Mouse (Mus musculus) hindbrain, postnatal 0 days (tissue): ENCODE measurements around the gene Eif2b2. TPM values are rescaled to one million over a fixed set of nuclear protein-coding genes. Genes with fewer than 3 reads are reported as not detected.
A peak's percentile ranks its signal among the peaks of the same experiment; 100 is the strongest.

Experiments
- ATAC-seq: fragments of 200-750 bp; cut with Nextera tagmentation; 2 replicates; pipeline ENCODE4 v1.8.0; 2017; ENCODE audit warnings: mild to moderate bottlenecking, moderate TSS enrichment, moderate library complexity
- DNase-seq: peaks from one replicate; pipeline ENCODE4 v3.0.0-alpha.2; 2015; ENCODE audit warnings: low spot score
- H3K27ac ChIP-seq: fragments of 300-500 bp; sonication (generic); 2 replicates; pipeline ENCODE4 v1.5.1; 2014; ENCODE audit warnings: mild to moderate bottlenecking
- H3K27me3 ChIP-seq: fragments of 300-500 bp; sonication (generic); 2 replicates; pipeline ENCODE4 v1.6.1; 2014; ENCODE audit warnings: low read length, mixed read lengths; ENCODE audit not compliant: insufficient read depth
- H3K36me3 ChIP-seq: fragments of 300-500 bp; sonication (generic); 2 replicates; pipeline ENCODE4 v1.6.1; 2014; ENCODE audit warnings: low read length, mixed read lengths; ENCODE audit not compliant: insufficient read depth
- H3K4me1 ChIP-seq: fragments of 300-500 bp; sonication (generic); 2 replicates; pipeline ENCODE4 v1.6.1; 2014; ENCODE audit warnings: antibody characterized with exemption, low read length, mixed read lengths; ENCODE audit not compliant: insufficient read depth
- H3K4me2 ChIP-seq: fragments of 300-500 bp; sonication (generic); 2 replicates; pipeline ENCODE4 v1.6.1; 2014; ENCODE audit warnings: low read depth, mild to moderate bottlenecking, low read length, moderate library complexity, mixed read lengths
- H3K4me3 ChIP-seq: fragments of 300-500 bp; sonication (generic); 2 replicates; pipeline ENCODE4 v1.5.1; 2014; ENCODE audit warnings: low read length
- H3K9ac ChIP-seq: fragments of 300-500 bp; sonication (generic); replicated peaks from 2 replicates; pipeline ENCODE4 v1.6.1; 2014; ENCODE audit warnings: mild to moderate bottlenecking, low read length, moderate library complexity, mixed read lengths
- H3K9me3 ChIP-seq: fragments of 300-500 bp; sonication (generic); 2 replicates; pipeline ENCODE4 v1.6.1; 2016; ENCODE audit warnings: low read length, mixed read lengths
- CTCF ChIP-seq: IDR thresholded peaks from 2 replicates; pipeline ENCODE4 v1.5.1; 2016; ENCODE audit warnings: antibody characterized with exemption, control low read depth, low read depth
- WGBS: fragments of 180-500 bp; shearing (Covaris S2); extraction: QIAGEN DNeasy Blood & Tissue Kit; methylation state at CpG from one replicate; pipeline ENCODE4 v1.1.7; 2014; 5-methylcytosine and 5-hydroxymethylcytosine counted together
- polyA plus RNA-seq: library from polyadenylated mRNA; unstranded; fragments of >200 nt; fragmentation: Nextera tagmentation; extraction: Ambion mirVana; gene quantifications from 2 replicates; pipeline ENCODE4 v1.2.1, GENCODE M21; 2015
- total RNA-seq: library from RNA; depleted of rRNA; stranded (reverse); fragments of >200 nt; gene quantifications from 2 replicates; pipeline ENCODE4 v1.2.3, GENCODE M21; 2014

The Eif2b2 gene
- total and polyA plus RNA-seq, 2 experiments from 2014 or later, result 87.9 to 91.0 TPM

GRCm38 (mm10) chr12:85193146-85193545 is 26.1 kb upstream of the Eif2b2 start:
- ATAC-seq, result no peak
- Histone ChIP-seq H3K9ac (no peak overlapping the region), H3K4me1 (peaks cover 23% of the 10 kb centered on the region), H3K4me3 (no peak overlapping the region), H3K27ac (no peak overlapping the region; the same call in 1 of the 2 replicates), H3K27me3 (no peaks in the 10 kb centered on the region), H3K9me3 (no peaks in the 10 kb centered on the region), H3K36me3 (no peaks in the 10 kb centered on the region), H3K4me2 (no peak overlapping the region)
- 75% methylated on average over 10 of the region's 10 CpGs for WGBS
- no peak for DNase-seq
- TF ChIP-seq CTCF, result no peak

DNA sequence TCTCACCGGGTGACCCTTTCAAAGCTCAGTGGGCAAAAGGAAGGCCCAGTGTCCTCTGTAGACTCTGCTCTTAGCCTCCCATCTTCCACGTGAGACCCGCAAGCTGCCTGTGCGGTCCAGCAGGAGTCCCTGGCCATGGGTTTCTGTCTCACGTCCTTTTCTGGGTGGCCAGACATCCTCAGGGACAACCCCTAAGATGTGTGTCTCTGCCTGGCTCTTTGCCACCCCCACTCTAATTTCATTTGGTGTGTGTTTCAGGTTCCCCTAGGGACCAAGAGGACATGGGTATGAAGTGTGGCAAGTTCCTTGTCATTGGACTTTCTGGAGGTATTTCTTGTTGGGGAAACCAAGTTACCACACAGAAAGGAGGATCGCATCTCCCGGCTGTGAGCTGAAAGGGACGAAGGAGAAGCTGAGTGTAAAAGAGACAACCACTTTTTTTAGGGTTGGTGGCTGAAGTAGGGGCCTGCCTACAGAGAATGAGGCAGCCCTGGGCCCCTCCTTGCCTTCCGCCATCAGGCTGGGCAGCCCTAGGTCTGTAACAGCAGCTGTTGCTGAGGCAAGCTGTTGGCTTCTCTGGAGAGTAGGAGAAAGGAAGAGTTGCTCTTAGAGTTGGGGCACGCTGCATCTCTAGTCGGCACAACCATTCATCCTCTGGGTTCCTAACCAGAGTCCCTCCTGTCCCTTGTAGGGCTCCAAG is 25.2 kb upstream of the Eif2b2 start:
- Histone ChIP-seq H3K4me1 (peaks cover 23% of the 10 kb centered on the region), H3K36me3 (no peaks in the 10 kb centered on the region), H3K4me3 (no peak overlapping the region), H3K27ac (peak overlapping the region; percentile 66; the same call in 1 of the 2 replicates), H3K9me3 (no peaks in the 10 kb centered on the region), H3K9ac (no peak overlapping the region), H3K4me2 (no peak overlapping the region), H3K27me3 (no peaks in the 10 kb centered on the region)
- TF ChIP-seq CTCF, result no peak
- 70% methylated on average over 11 of the region's 11 CpGs for WGBS
- DNase-seq (peak; percentile 6), ATAC-seq (no peak)

DNA sequence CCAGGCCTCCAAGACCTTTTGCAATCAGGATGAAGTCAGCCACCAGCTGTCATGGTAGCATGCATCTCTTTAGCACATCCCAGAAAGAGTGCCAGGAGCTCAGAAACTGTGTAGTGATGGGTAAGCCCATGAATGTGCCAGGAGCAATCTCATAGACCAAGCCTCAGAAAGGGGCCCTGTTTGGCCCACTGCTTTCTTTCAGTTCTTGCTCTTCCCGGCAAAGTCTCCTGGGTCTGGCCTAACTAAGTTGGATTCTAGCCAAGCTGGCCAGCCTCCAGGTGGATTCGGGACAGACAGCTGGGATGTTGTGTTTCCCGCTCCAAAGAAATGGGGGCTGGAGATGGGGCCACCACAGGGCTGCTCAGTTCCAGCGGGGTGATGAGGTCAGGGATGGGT is 24.7 kb upstream of the Eif2b2 start:
- H3K27me3 ChIP-seq, result no peaks in the 10 kb centered on the region
- peak overlapping the region; percentile 66; the same call in 1 of the 2 replicates for H3K27ac ChIP-seq
- H3K9ac ChIP-seq, result no peak overlapping the region
- DNase-seq, result peak; percentile 89
- no peak overlapping the region for H3K4me3 ChIP-seq
- no peaks in the 10 kb centered on the region for H3K36me3 ChIP-seq
- no peak for TF ChIP-seq CTCF
- H3K4me2 ChIP-seq, result no peak overlapping the region
- 19% methylated on average over 4 of the region's 4 CpGs for WGBS
- no peaks in the 10 kb centered on the region for H3K9me3 ChIP-seq
- ATAC-seq, result peak; percentile 87
- H3K4me1 ChIP-seq, result peaks cover 23% of the 10 kb centered on the region

- no peak overlapping the region for H3K4me2 ChIP-seq
- H3K27ac ChIP-seq, result peak overlapping the region; percentile 66; the same call in 1 of the 2 replicates
- ATAC-seq, result peak; percentile 22; the same call in 1 of the 2 replicates
- no peak for TF ChIP-seq CTCF
- DNase-seq, result peak; percentile 15
- H3K9me3 ChIP-seq, result no peaks in the 10 kb centered on the region
- 44% methylated on average over 5 of the region's 5 CpGs for WGBS
- peaks cover 23% of the 10 kb centered on the region for H3K4me1 ChIP-seq
- no peaks in the 10 kb centered on the region for H3K36me3 ChIP-seq
- H3K9ac ChIP-seq, result no peak overlapping the region
- no peak overlapping the region for H3K4me3 ChIP-seq
- H3K27me3 ChIP-seq, result no peaks in the 10 kb centered on the region
These were observed 24.2 kb upstream of the Eif2b2 start for GRCm38 (mm10) chr12:85195086-85195485.

GRCm38 (mm10) chr12:85196191-85196590 is 23.1 kb upstream of the Eif2b2 start:
- 90% methylated on average over 10 of the region's 10 CpGs for WGBS

DNA sequence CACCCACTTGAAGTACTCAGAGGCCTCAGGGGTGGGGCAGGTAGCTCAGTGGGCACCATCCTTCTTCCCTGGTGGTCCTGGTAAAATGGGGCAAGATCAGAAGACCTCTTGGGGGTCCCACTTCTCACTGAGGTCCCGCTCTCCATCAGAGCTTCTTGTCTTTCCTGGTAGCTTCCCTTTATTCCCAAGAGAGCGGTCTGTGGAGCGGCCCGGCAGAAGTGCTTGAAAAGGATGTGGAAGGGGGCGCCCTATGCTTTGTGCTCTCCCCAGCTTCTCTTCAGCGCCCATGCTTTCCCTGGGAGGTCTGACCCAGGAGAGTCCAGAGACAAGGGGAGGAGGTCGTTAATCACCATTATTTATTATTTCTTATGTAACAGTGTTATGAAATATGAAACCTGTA is 21.9 kb upstream of the Eif2b2 start:
- H3K4me1 ChIP-seq, result peaks cover 23% of the 10 kb centered on the region
- 87% methylated on average over 7 of the region's 7 CpGs for whole genome bisulfite sequencing
- TF ChIP-seq CTCF, result no peak
- H3K27ac ChIP-seq, result no peak overlapping the region
- H3K4me2 ChIP-seq, result no peak overlapping the region
- H3K9ac ChIP-seq, result no peak overlapping the region
- no peak for DNase-seq
- H3K27me3 ChIP-seq, result no peaks in the 10 kb centered on the region
- H3K36me3 ChIP-seq, result no peaks in the 10 kb centered on the region
- no peaks in the 10 kb centered on the region for H3K9me3 ChIP-seq
- no peak for ATAC-seq
- no peak overlapping the region for H3K4me3 ChIP-seq

More at GRCm38 (mm10) chr12:85196191-85196590, 23.1 kb upstream of the Eif2b2 start:
- no peak overlapping the region for H3K4me3 ChIP-seq
- H3K9ac ChIP-seq, result no peak overlapping the region
- H3K27ac ChIP-seq, result no peak overlapping the region
- H3K4me2 ChIP-seq, result no peak overlapping the region
- H3K36me3 ChIP-seq, result no peaks in the 10 kb centered on the region
- TF ChIP-seq CTCF, result no peak
- DNase-seq (no peak), ATAC-seq (no peak)
- peaks cover 25% of the 10 kb centered on the region for H3K4me1 ChIP-seq
- no peaks in the 10 kb centered on the region for H3K9me3 ChIP-seq
- no peaks in the 10 kb centered on the region for H3K27me3 ChIP-seq

- no peaks in the 10 kb centered on the region for H3K9me3 ChIP-seq
- no peaks in the 10 kb centered on the region for H3K36me3 ChIP-seq
- no peak for ATAC-seq
- H3K27ac ChIP-seq, result no peak overlapping the region
- no peak for DNase-seq
- no peaks in the 10 kb centered on the region for H3K27me3 ChIP-seq
- 46% methylated on average over 8 of the region's 8 CpGs for WGBS
- H3K9ac ChIP-seq, result no peak overlapping the region
- H3K4me2 ChIP-seq, result no peak overlapping the region
- H3K4me1 ChIP-seq, result peaks cover 17% of the 10 kb centered on the region
- no peak overlapping the region for H3K4me3 ChIP-seq
- TF ChIP-seq CTCF, result no peak
These were observed 21.3 kb upstream of the Eif2b2 start for GRCm38 (mm10) chr12:85197936-85198335.
